Mouse (Mus musculus) embryonic facial prominence, embryonic 13.5 days (tissue): ENCODE measurements around the gene Adam11. TPM values are rescaled to one million over a fixed set of nuclear protein-coding genes. Genes with fewer than 3 reads are reported as not detected.

Source experiments
- ATAC-seq: fragments of 200-750 bp; cut with Nextera tagmentation; 2 replicates; pipeline ENCODE4 v1.8.0; 2017; ENCODE audit warnings: low read depth; ENCODE audit not compliant: insufficient number of reproducible peaks, insufficient read depth, low FRiP score, low TSS enrichment
- H3K27ac ChIP-seq: fragments of 300-500 bp; sonication (generic); 2 replicates; pipeline ENCODE4 v1.5.1; 2015; ENCODE audit warnings: moderate library complexity, mild to moderate bottlenecking, inconsistent platforms
- H3K27me3 ChIP-seq: fragments of 300-500 bp; sonication (generic); 2 replicates; pipeline ENCODE4 v1.6.1; 2015; ENCODE audit warnings: mild to moderate bottlenecking, inconsistent platforms
- H3K36me3 ChIP-seq: fragments of 300-500 bp; sonication (generic); 2 replicates; pipeline ENCODE4 v1.6.1; 2015; ENCODE audit warnings: mild to moderate bottlenecking, inconsistent platforms
- H3K4me1 ChIP-seq: fragments of 300-500 bp; sonication (generic); 2 replicates; pipeline ENCODE4 v1.6.1; 2015; ENCODE audit warnings: inconsistent platforms
- H3K4me2 ChIP-seq: fragments of 300-500 bp; sonication (generic); 2 replicates; pipeline ENCODE4 v1.6.1; 2015; ENCODE audit warnings: moderate library complexity, mild to moderate bottlenecking, inconsistent platforms
- H3K4me3 ChIP-seq: fragments of 300-500 bp; sonication (generic); 2 replicates; pipeline ENCODE4 v1.5.1; 2015; ENCODE audit warnings: mild to moderate bottlenecking, inconsistent platforms
- H3K9ac ChIP-seq: fragments of 300-500 bp; sonication (generic); 2 replicates; pipeline ENCODE4 v1.6.1; 2015; ENCODE audit warnings: mild to moderate bottlenecking, inconsistent platforms
- H3K9me3 ChIP-seq: fragments of 300-500 bp; sonication (generic); 2 replicates; pipeline ENCODE4 v1.6.1; 2016; ENCODE audit warnings: inconsistent platforms
- WGBS: fragments of 180-500 bp; shearing (Covaris S2); methylation state at CpG from one replicate; pipeline ENCODE4 v1.1.7; 2015; ENCODE audit warnings: mixed read lengths; 5-methylcytosine and 5-hydroxymethylcytosine counted together
- polyA plus RNA-seq: library from polyadenylated mRNA; unstranded; fragments of >200 nt; fragmentation: Nextera tagmentation; extraction: Ambion mirVana; gene quantifications from 2 replicates; pipeline ENCODE4 v1.2.1, GENCODE M21; 2015

Gene Adam11
- polyA plus RNA-seq, 1 experiment from 2014 or later, result 14.4 TPM

DNA sequence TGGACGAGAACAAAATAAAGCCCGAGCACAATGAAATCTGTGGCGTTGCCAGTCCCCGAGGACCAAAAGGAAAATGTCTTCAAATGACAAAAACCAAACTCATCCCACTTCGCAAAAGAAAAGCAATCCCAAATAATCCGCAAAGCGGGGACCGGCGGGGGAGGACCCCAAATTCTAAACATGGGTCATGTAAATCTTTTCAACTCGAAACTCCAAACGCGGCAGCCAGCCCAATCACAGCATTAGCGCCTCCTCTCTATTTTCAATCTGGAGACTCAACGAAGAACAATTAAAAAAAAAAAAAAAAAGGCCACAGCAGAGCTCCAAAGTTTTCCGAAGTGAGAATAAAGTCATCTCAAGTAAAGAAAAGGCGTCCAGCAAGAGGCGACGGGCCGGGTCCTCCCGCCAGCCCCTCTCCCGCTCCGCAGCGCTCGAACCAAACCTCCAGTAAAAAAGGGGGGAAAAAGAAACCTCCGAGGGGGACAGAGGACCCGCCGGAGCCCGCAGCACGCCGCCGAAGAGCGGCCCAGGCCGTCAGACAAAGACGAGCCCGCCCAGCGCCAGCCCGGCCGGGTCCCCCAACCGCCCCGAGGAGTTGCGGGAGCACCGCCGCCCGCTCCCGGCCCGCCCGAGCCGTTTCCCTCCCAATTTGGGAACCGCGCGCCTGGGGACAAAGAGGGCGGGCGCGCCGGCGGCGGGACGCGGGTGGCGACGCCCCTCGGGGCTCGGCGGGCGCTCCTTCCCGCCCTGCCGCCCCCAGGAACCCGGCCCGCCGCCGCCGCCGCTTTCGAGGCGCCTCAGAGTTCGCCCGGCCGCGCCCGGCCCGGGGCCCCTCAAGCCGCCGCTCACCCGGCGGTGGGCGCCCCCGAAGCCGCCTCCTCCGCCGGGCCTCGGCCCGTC is 57.1 kb downstream of the Adam11 start:
- ATAC-seq, result peak; percentile 57

DNA sequence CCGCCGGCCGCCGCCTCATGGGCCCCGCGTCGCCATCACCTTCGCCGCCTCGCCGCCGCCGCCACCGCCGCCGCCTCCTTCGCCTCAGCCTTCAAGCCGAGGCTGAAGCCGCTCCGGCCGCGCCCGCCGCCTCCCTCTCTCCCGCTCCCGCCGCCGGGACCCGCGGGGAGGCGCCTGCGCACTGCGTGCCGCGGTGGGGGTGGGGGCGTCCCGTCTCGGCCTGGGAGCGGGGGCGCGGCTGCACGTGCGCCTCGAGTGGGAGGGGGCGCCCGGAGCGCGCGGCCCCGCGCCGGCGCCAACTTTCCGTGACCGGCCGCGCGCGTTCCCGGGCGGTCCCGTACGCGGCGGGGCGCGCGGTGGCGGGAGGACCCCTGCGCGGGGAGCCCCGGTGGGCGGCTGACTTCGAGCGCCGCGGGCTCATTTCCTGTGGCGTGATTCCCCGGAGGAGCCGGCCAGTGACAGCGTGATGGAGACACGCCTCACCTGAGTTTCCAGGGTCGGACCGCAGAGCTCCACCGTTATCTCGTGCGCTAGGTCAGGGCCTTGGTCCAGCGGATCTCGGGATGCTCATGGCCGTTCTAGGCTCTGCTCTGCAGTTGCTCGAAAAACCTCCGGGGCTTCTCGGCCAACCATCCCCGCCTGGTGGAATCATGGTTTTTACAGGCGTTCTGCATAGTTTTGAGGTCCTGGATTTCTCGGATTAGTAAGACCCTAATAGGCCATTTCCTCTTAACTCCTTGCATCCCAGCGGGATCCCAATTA is 58.0 kb downstream of the Adam11 start, which contains the start of gene Gjc1:
Gene Gjc1, minus strand, starts transcription at position 680 of the 762 bp plus-strand sequence.
- ATAC-seq, result peak; percentile 80
- peak within 1 kb of the TSS; percentile 99 for H3K27ac ChIP-seq
- H3K36me3 ChIP-seq, result no peaks in the 10 kb centered on the region
- WGBS, result under 1% methylated on average over 71 of the region's 97 CpGs
- peak within 1 kb of the TSS; percentile 82 for H3K4me2 ChIP-seq
- H3K9ac ChIP-seq, result peak within 1 kb of the TSS; percentile 99
- H3K4me3 ChIP-seq, result peak within 1 kb of the TSS; percentile 89
- 0 out of 2 replicates have a peak, but pooled peaks cover 3% of the 10 kb centered on the region for H3K27me3 ChIP-seq
- H3K4me1 ChIP-seq, result peaks cover 30% of the 10 kb centered on the region
- H3K9me3 ChIP-seq, result no peaks in the 10 kb centered on the region

More for the DNA sequence above, 57.1 kb downstream of the Adam11 start:
- peak overlapping the region; percentile 99 for H3K9ac ChIP-seq
- peak overlapping the region; percentile 82 for H3K4me2 ChIP-seq
- no peaks in the 10 kb centered on the region for H3K36me3 ChIP-seq
- peaks cover 36% of the 10 kb centered on the region for H3K4me1 ChIP-seq
- H3K4me3 ChIP-seq, result peak overlapping the region; percentile 89
- H3K27ac ChIP-seq, result peak overlapping the region; percentile 99
- H3K27me3 ChIP-seq, result 0 out of 2 replicates have a peak, but pooled peaks cover 3% of the 10 kb centered on the region
- no peaks in the 10 kb centered on the region for H3K9me3 ChIP-seq
- WGBS, result under 1% methylated on average over 63 of the region's 92 CpGs

DNA sequence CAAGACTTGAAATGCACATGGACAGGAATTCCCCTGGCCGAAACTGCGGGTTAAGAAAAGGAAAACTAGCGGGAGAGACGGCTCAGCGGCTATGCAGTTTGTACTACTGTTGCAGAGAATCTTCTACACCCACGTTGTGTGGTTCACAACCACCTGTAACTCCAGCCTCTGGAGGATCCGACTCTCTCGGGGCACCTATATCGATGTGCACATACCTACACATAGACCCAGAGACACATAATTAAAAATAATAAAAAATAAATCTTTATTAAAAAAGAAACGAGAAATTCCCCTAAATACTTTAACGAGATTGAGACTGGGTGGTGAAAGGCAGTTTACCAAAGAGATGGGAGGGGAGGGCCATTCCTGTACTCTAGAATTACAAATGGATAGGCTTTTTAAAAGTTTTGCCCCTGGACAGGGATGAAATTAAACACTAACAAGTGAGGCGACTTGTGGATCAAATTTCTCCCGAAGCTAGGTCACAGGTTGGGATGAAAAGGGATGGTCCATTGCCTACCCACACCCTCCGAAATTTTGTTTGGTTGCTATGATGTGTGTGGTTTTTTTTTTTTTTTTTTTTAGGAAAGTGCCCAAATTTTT is 58.6 kb downstream of the Adam11 start:
- peak overlapping the region; percentile 99 for H3K9ac ChIP-seq
- WGBS, result 3% methylated on average over 14 of the region's 14 CpGs
- ATAC-seq, result no peak

DNA sequence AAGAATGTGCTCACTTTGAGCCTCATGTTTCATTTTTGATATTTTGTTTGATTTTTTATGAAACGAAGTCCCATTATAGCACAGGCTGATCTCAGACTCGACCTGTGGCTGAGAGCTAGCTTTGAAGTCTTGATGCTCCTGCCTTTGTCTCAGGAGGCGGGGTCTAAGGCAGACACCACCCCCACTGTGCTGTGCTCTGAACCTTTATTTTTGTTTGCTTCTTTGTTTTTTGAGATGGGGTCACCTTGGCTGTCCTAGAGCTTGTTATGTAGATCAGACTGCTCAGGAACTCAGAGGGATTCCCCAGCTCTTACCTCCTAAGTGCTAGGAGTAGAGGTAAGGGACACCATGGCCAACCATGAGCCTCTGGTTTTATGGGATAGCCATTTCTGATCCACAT is 59.2 kb downstream of the Adam11 start:
- 11% methylated on average over 3 of the region's 3 CpGs for WGBS
- Histone ChIP-seq H3K36me3 (no peaks in the 10 kb centered on the region), H3K4me2 (no peak overlapping the region), H3K9ac (no peak overlapping the region), H3K4me3 (no peak overlapping the region), H3K4me1 (peaks cover 22% of the 10 kb centered on the region), H3K9me3 (no peaks in the 10 kb centered on the region), H3K27ac (no peak overlapping the region), H3K27me3 (0 out of 2 replicates have a peak, but pooled peaks cover 3% of the 10 kb centered on the region)
- ATAC-seq, result no peak

More for the DNA sequence above, 58.6 kb downstream of the Adam11 start:
- Histone ChIP-seq H3K4me1 (peaks cover 26% of the 10 kb centered on the region), H3K4me3 (peak overlapping the region; percentile 89), H3K27me3 (0 out of 2 replicates have a peak, but pooled peaks cover 3% of the 10 kb centered on the region), H3K9me3 (no peaks in the 10 kb centered on the region), H3K4me2 (peak overlapping the region; percentile 82), H3K27ac (peak overlapping the region; percentile 99), H3K36me3 (no peaks in the 10 kb centered on the region)

DNA sequence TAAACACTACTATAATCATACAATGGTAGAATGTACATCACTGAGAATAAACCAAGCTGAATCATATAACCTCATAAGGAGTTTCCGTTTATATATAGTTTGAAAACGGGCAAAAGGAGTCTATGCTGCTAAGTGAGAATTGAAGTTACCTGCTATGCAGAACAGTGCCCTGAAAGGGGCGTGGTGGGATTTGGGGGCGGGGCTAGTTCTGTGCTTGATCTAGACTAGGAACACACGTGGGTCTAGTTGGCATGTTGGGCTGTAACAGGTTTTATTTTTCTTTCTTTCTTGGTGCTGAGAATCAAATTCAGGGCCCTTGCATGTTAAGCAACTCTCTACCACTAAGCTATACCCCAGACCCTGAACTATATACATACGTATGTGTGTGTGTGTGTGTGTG is 60.0 kb downstream of the Adam11 start:
- no peak overlapping the region for H3K9ac ChIP-seq
- peaks cover 16% of the 10 kb centered on the region for H3K4me1 ChIP-seq
- H3K4me3 ChIP-seq, result no peak overlapping the region
- H3K9me3 ChIP-seq, result no peaks in the 10 kb centered on the region
- H3K36me3 ChIP-seq, result no peaks in the 10 kb centered on the region
- ATAC-seq, result no peak
- H3K27me3 ChIP-seq, result 0 out of 2 replicates have a peak, but pooled peaks cover 3% of the 10 kb centered on the region
- no peak overlapping the region for H3K4me2 ChIP-seq
- WGBS, result 47% methylated on average over 6 of the region's 6 CpGs
- no peak overlapping the region for H3K27ac ChIP-seq

DNA sequence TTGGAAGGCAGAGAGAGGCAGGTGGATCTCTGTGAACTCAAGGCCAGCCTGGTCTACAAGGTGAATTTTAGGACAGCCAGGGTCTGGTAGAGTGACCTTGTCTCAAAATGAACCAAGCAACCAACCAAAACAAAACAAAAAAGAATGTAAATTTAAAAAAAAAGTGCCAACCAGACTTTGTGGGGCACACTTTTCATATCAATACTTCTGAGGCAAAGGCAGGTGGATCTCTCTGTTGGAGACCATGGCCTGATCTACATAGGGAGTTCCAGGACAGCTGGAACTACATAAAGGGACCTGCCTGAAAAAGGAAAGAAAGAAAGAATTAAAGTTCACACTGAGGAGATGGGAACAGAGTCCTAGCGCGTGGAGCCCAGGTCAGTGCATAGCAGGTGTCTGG is 65.2 kb downstream of the Adam11 start:
- H3K4me3 ChIP-seq, result no peak overlapping the region
- no peak for ATAC-seq
- H3K9me3 ChIP-seq, result no peaks in the 10 kb centered on the region
- H3K27ac ChIP-seq, result no peak overlapping the region
- no peaks in the 10 kb centered on the region for H3K27me3 ChIP-seq
- no peak overlapping the region for H3K9ac ChIP-seq
- H3K36me3 ChIP-seq, result no peaks in the 10 kb centered on the region
- H3K4me1 ChIP-seq, result peaks cover 10% of the 10 kb centered on the region; the same call in 1 of the 2 replicates
- no peak overlapping the region for H3K4me2 ChIP-seq
- WGBS, result 69% methylated on average over 2 of the region's 2 CpGs

DNA sequence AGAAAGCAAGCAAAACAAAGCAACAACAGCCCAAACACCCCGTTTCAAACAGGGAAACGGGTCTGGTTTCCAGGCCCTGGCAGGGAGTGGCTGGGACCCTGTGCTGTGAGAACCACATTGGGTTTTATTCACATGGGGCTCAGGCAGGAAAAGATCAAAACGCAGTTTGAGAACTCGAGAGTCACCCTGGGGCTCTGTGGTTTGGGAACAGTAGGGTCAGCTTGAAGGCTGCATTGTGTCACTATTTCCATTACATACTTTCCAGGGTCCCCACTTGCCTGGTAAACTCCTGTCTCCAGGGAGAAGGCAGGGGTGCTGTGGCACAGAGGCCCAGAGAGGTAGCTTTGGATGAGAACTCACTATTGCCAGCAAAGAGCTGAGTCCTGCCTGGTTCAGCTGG is 65.9 kb downstream of the Adam11 start:
- Histone ChIP-seq H3K9ac (no peak overlapping the region), H3K36me3 (no peaks in the 10 kb centered on the region), H3K27me3 (no peaks in the 10 kb centered on the region), H3K27ac (no peak overlapping the region), H3K9me3 (no peaks in the 10 kb centered on the region), H3K4me2 (no peak overlapping the region), H3K4me1 (peaks cover 10% of the 10 kb centered on the region; the same call in 1 of the 2 replicates), H3K4me3 (no peak overlapping the region)
- 43% methylated on average over 4 of the region's 4 CpGs for WGBS
- no peak for ATAC-seq

Other genes with a start within 250 kb of the Adam11 start
- gene Gpatch8, start 205.0 kb upstream of the Adam11 start, polyA plus RNA-seq, result 84.0 and 84.7 TPM in 2 replicates
- gene Gm11627, start 182.0 kb upstream of the Adam11 start, polyA plus RNA-seq, result 16.1 and 17.0 TPM in 2 replicates
- 63.0 and 67.8 TPM in 2 replicates for gene Fzd2, start 157.0 kb upstream of the Adam11 start, polyA plus RNA-seq
- 0.45 and 0.79 TPM in 2 replicates for gene Meioc, start 97.7 kb upstream of the Adam11 start, polyA plus RNA-seq
- 44.6 and 46.9 TPM in 2 replicates for gene Ccdc43, start 63.7 kb upstream of the Adam11 start, polyA plus RNA-seq
- gene Gjc1, start 58.3 kb downstream of the Adam11 start, polyA plus RNA-seq, result 75.7 and 81.9 TPM in 2 replicates
- not detected in 2 replicates for gene Higd1b, start 74.4 kb downstream of the Adam11 start, polyA plus RNA-seq
- 189 and 196 TPM in 2 replicates for gene Eftud2, start 119.5 kb downstream of the Adam11 start, polyA plus RNA-seq
- 0.79 and 1.2 TPM in 2 replicates for gene Ccdc103, start 119.8 kb downstream of the Adam11 start, polyA plus RNA-seq
- gene Fam187a, start 123.7 kb downstream of the Adam11 start, polyA plus RNA-seq, result not detected in 2 replicates
- gene Gfap, start 139.5 kb downstream of the Adam11 start, polyA plus RNA-seq, result 0.10 and 0.39 TPM in 2 replicates
- gene Kif18b, start 163.7 kb downstream of the Adam11 start, polyA plus RNA-seq, result 11.0 and 12.8 TPM in 2 replicates
- 3.4 TPM in 2 replicates for gene C1ql1, start 185.2 kb downstream of the Adam11 start, polyA plus RNA-seq